Mouse (Mus musculus) liver, embryonic 15.5 days (tissue): ENCODE measurements around the gene Nol11. TPM values are rescaled to one million over a fixed set of nuclear protein-coding genes. Genes with fewer than 3 reads are reported as not detected.
"Not testable (repeated sequence)": the region's sequence is repeated elsewhere in the genome, so short reads cannot be mapped to it uniquely, and the experiment has no call there.

Experiments used
- ATAC-seq: fragments of 200-750 bp; cut with Nextera tagmentation; 2 replicates; pipeline ENCODE4 v1.8.0; 2017; ENCODE audit warnings: moderate number of reproducible peaks, mild to moderate bottlenecking, moderate library complexity; ENCODE audit not compliant: insufficient read depth
- H3K27ac ChIP-seq: fragments of 300-500 bp; sonication (generic); replicated peaks from 2 replicates; pipeline ENCODE4 v1.5.1; 2015; ENCODE audit warnings: mild to moderate bottlenecking, inconsistent platforms
- H3K27me3 ChIP-seq: fragments of 300-500 bp; sonication (generic); 2 replicates; pipeline ENCODE4 v1.6.1; 2015; ENCODE audit warnings: mild to moderate bottlenecking, inconsistent platforms
- H3K36me3 ChIP-seq: fragments of 300-500 bp; sonication (generic); replicated peaks from 2 replicates; pipeline ENCODE4 v1.6.1; 2015; ENCODE audit warnings: moderate library complexity, mild to moderate bottlenecking, inconsistent platforms
- H3K4me1 ChIP-seq: fragments of 300-500 bp; sonication (generic); replicated peaks from 2 replicates; pipeline ENCODE4 v1.6.1; 2015; ENCODE audit warnings: inconsistent platforms
- H3K4me2 ChIP-seq: fragments of 300-500 bp; sonication (generic); 2 replicates; pipeline ENCODE4 v1.6.1; 2015; ENCODE audit warnings: moderate library complexity, mild to moderate bottlenecking, inconsistent platforms
- H3K4me3 ChIP-seq: fragments of 300-500 bp; sonication (generic); replicated peaks from 2 replicates; pipeline ENCODE4 v1.5.1; 2015; ENCODE audit warnings: mild to moderate bottlenecking, inconsistent platforms
- H3K9ac ChIP-seq: fragments of 300-500 bp; sonication (generic); 2 replicates; pipeline ENCODE4 v1.6.1; 2015; ENCODE audit warnings: moderate library complexity, mild to moderate bottlenecking, inconsistent platforms
- H3K9me3 ChIP-seq: fragments of 300-500 bp; sonication (generic); replicated peaks from 2 replicates; pipeline ENCODE4 v1.6.1; 2016; ENCODE audit warnings: inconsistent platforms
- WGBS: fragments of 180-500 bp; shearing (Covaris S2); methylation state at CpG from one replicate; pipeline ENCODE4 v1.1.7; 2015; ENCODE audit warnings: mixed read lengths; ENCODE audit not compliant: insufficient replicate concordance; 5-methylcytosine and 5-hydroxymethylcytosine counted together
- polyA plus RNA-seq: library from polyadenylated mRNA; unstranded; fragments of >200 nt; fragmentation: Nextera tagmentation; extraction: Ambion mirVana; gene quantifications from 2 replicates; pipeline ENCODE4 v1.2.1, GENCODE M21; 2015

The Nol11 gene
- polyA plus RNA-seq, 1 experiment from 2014 or later = 19.4 TPM

- Histone ChIP-seq H3K27ac (no peak overlapping the region), H3K4me3 (no peak overlapping the region)
- WGBS = 40% methylated on average over 5 of the region's 5 CpGs
These were observed 32.1 kb downstream of the Nol11 start for GRCm38 (mm10) chr11:107156977-107157642.

GRCm38 (mm10) chr11:107155292-107155691, 33.9 kb downstream of the Nol11 start:
- Histone ChIP-seq H3K9me3 (no peaks in the 10 kb centered on the region), H3K4me1 (no peaks in the 10 kb centered on the region), H3K4me2 (no peak overlapping the region), H3K9ac (no peak overlapping the region), H3K27me3 (no peaks in the 10 kb centered on the region), H3K27ac (no peak overlapping the region), H3K4me3 (no peak overlapping the region), H3K36me3 (no peaks in the 10 kb centered on the region)
- no peak for ATAC-seq
- 62% methylated on average over 5 of the region's 5 CpGs for WGBS

More at GRCm38 (mm10) chr11:107156977-107157642, 32.1 kb downstream of the Nol11 start:
- no peak overlapping the region for H3K4me2 ChIP-seq
- H3K9me3 ChIP-seq = no peaks in the 10 kb centered on the region
- no peaks in the 10 kb centered on the region for H3K36me3 ChIP-seq
- H3K4me1 ChIP-seq = no peaks in the 10 kb centered on the region
- no peaks in the 10 kb centered on the region for H3K27me3 ChIP-seq
- H3K9ac ChIP-seq = no peak overlapping the region
- ATAC-seq = no peak

GRCm38 (mm10) chr11:107154431-107154830, 34.8 kb downstream of the Nol11 start:
- H3K4me2 ChIP-seq = no peak overlapping the region
- no peaks in the 10 kb centered on the region for H3K4me1 ChIP-seq
- H3K4me3 ChIP-seq = no peak overlapping the region
- ATAC-seq = no peak
- H3K27ac ChIP-seq = no peak overlapping the region
- H3K9ac ChIP-seq = no peak overlapping the region
- no peaks in the 10 kb centered on the region for H3K27me3 ChIP-seq
- H3K36me3 ChIP-seq = no peaks in the 10 kb centered on the region
- no peaks in the 10 kb centered on the region for H3K9me3 ChIP-seq
- 74% methylated on average over 7 of the region's 7 CpGs for WGBS

GRCm38 (mm10) chr11:107153645-107154044, 35.5 kb downstream of the Nol11 start:
- ATAC-seq = no peak
- H3K4me1 ChIP-seq = no peaks in the 10 kb centered on the region
- no peak overlapping the region for H3K27ac ChIP-seq
- no peaks in the 10 kb centered on the region for H3K9me3 ChIP-seq
- H3K9ac ChIP-seq = no peak overlapping the region
- H3K36me3 ChIP-seq = no peaks in the 10 kb centered on the region
- no peaks in the 10 kb centered on the region for H3K27me3 ChIP-seq
- no peak overlapping the region for H3K4me2 ChIP-seq
- WGBS = 61% methylated on average over 5 of the region's 5 CpGs
- no peak overlapping the region for H3K4me3 ChIP-seq

GRCm38 (mm10) chr11:107151809-107152208, 37.4 kb downstream of the Nol11 start:
- Histone ChIP-seq H3K4me3 (no peak overlapping the region), H3K27me3 (no peaks in the 10 kb centered on the region), H3K4me2 (no peak overlapping the region), H3K9ac (no peak overlapping the region), H3K27ac (no peak overlapping the region), H3K4me1 (no peaks in the 10 kb centered on the region), H3K36me3 (no peaks in the 10 kb centered on the region), H3K9me3 (no peaks in the 10 kb centered on the region)
- WGBS = 73% methylated on average over 7 of the region's 7 CpGs
- no peak for ATAC-seq

GRCm38 (mm10) chr11:107143956-107144355, 45.2 kb downstream of the Nol11 start:
- H3K4me1 ChIP-seq, H3K9ac ChIP-seq, H3K9me3 ChIP-seq, H3K27ac ChIP-seq, H3K27me3 ChIP-seq, H3K4me3 ChIP-seq, H3K4me2 ChIP-seq, H3K36me3 ChIP-seq, ATAC-seq: not testable (repeated sequence)
- WGBS = 87% methylated on average over 11 of the region's 11 CpGs

- no peak overlapping the region for H3K9ac ChIP-seq
- no peak overlapping the region for H3K4me2 ChIP-seq
- H3K4me1 ChIP-seq = no peaks in the 10 kb centered on the region; the same call in 1 of the 2 replicates
- no peaks in the 10 kb centered on the region for H3K36me3 ChIP-seq
- H3K27ac ChIP-seq = no peak overlapping the region
- ATAC-seq = no peak
- H3K4me3 ChIP-seq = no peak overlapping the region
- no peaks in the 10 kb centered on the region for H3K9me3 ChIP-seq
- 58% methylated on average over 2 of the region's 2 CpGs for WGBS
- H3K27me3 ChIP-seq = no peaks in the 10 kb centered on the region
These were observed 46.8 kb downstream of the Nol11 start for GRCm38 (mm10) chr11:107142382-107142781.

- Histone ChIP-seq H3K4me3 (no peak overlapping the region), H3K9me3 (no peaks in the 10 kb centered on the region), H3K4me2 (no peak overlapping the region), H3K27me3 (no peaks in the 10 kb centered on the region), H3K36me3 (no peaks in the 10 kb centered on the region), H3K9ac (no peak overlapping the region), H3K27ac (no peak overlapping the region), H3K4me1 (peaks cover 1% of the 10 kb centered on the region; the same call in 1 of the 2 replicates)
- 19% methylated on average over 6 of the region's 6 CpGs for WGBS
- no peak for ATAC-seq
These were observed 48.4 kb downstream of the Nol11 start for GRCm38 (mm10) chr11:107140756-107141155.

- Histone ChIP-seq H3K4me3 (no peak overlapping the region), H3K9me3 (no peaks in the 10 kb centered on the region), H3K4me1 (peaks cover 4% of the 10 kb centered on the region; the same call in 1 of the 2 replicates), H3K27ac (no peak overlapping the region), H3K9ac (no peak overlapping the region), H3K27me3 (no peaks in the 10 kb centered on the region), H3K36me3 (no peaks in the 10 kb centered on the region), H3K4me2 (no peak overlapping the region)
- ATAC-seq = no peak
- 42% methylated on average over 3 of the region's 3 CpGs for WGBS
These were observed 50.5 kb downstream of the Nol11 start for GRCm38 (mm10) chr11:107138633-107139032.

GRCm38 (mm10) chr11:107137593-107137992, 51.6 kb downstream of the Nol11 start:
- no peak overlapping the region for H3K27ac ChIP-seq
- H3K4me3 ChIP-seq = no peak overlapping the region
- no peaks in the 10 kb centered on the region for H3K9me3 ChIP-seq
- no peak overlapping the region for H3K4me2 ChIP-seq
- no peak for ATAC-seq
- no peak overlapping the region for H3K9ac ChIP-seq
- no peaks in the 10 kb centered on the region for H3K36me3 ChIP-seq
- peaks cover 10% of the 10 kb centered on the region for H3K4me1 ChIP-seq
- H3K27me3 ChIP-seq = no peaks in the 10 kb centered on the region
- WGBS = 85% methylated on average over 6 of the region's 6 CpGs

- H3K27me3 ChIP-seq, H3K4me2 ChIP-seq, H3K36me3 ChIP-seq, H3K9ac ChIP-seq, H3K4me3 ChIP-seq, H3K27ac ChIP-seq, ATAC-seq, H3K9me3 ChIP-seq: not testable (repeated sequence)
- 72% methylated on average over 10 of the region's 10 CpGs for WGBS
- peaks cover 15% of the 10 kb centered on the region for H3K4me1 ChIP-seq
These were observed 52.7 kb downstream of the Nol11 start for GRCm38 (mm10) chr11:107136458-107136857.

- 64% methylated on average over 3 of the region's 3 CpGs for WGBS
- H3K4me1 ChIP-seq = peaks cover 16% of the 10 kb centered on the region
- no peaks in the 10 kb centered on the region for H3K9me3 ChIP-seq
- H3K27ac ChIP-seq = no peak overlapping the region
- no peak overlapping the region for H3K4me2 ChIP-seq
- ATAC-seq = no peak
- H3K9ac ChIP-seq = no peak overlapping the region
- H3K4me3 ChIP-seq = no peak overlapping the region
- no peaks in the 10 kb centered on the region for H3K36me3 ChIP-seq
- H3K27me3 ChIP-seq = no peaks in the 10 kb centered on the region
These were observed 53.4 kb downstream of the Nol11 start for GRCm38 (mm10) chr11:107135741-107136140.
